Mouse (Mus musculus) midbrain, postnatal 0 days (tissue): ENCODE measurements around the gene Nup107. TPM values are rescaled to one million over a fixed set of nuclear protein-coding genes. Genes with fewer than 3 reads are reported as not detected.
"Not testable (repeated sequence)": the region's sequence is repeated elsewhere in the genome, so short reads cannot be mapped to it uniquely, and the experiment has no call there.

Experiments
- ATAC-seq: fragments of 200-750 bp; cut with Nextera tagmentation; 2 replicates; pipeline ENCODE4 v1.8.0; 2017; ENCODE audit warnings: moderate number of reproducible peaks, mild to moderate bottlenecking, moderate TSS enrichment, moderate library complexity; ENCODE audit not compliant: low FRiP score
- DNase-seq: peaks from one replicate; pipeline ENCODE4 v3.0.0-alpha.2; 2015; ENCODE audit warnings: low spot score
- H3K27ac ChIP-seq: fragments of 300-500 bp; sonication (generic); 2 replicates; pipeline ENCODE4 v1.5.1; 2014; ENCODE audit warnings: low read depth, mild to moderate bottlenecking, low read length, mixed read lengths
- H3K27me3 ChIP-seq: fragments of 300-500 bp; sonication (generic); 2 replicates; pipeline ENCODE4 v1.6.1; 2014; ENCODE audit warnings: low read length, control low read depth, mixed read lengths; ENCODE audit not compliant: insufficient read depth
- H3K36me3 ChIP-seq: fragments of 300-500 bp; sonication (generic); 2 replicates; pipeline ENCODE4 v1.6.1; 2014; ENCODE audit warnings: low read length, control low read depth, mixed read lengths; ENCODE audit not compliant: insufficient read depth
- H3K4me1 ChIP-seq: fragments of 300-500 bp; sonication (generic); 2 replicates; pipeline ENCODE4 v1.6.1; 2014; ENCODE audit warnings: mild to moderate bottlenecking, control low read depth, antibody characterized with exemption, low read length, mixed read lengths; ENCODE audit not compliant: insufficient read depth
- H3K4me2 ChIP-seq: fragments of 300-500 bp; sonication (generic); 2 replicates; pipeline ENCODE4 v1.6.1; 2014; ENCODE audit warnings: low read depth, mild to moderate bottlenecking, low read length, mixed read lengths; ENCODE audit not compliant: poor library complexity, severe bottlenecking
- H3K4me3 ChIP-seq: fragments of 300-500 bp; sonication (generic); 2 replicates; pipeline ENCODE4 v1.5.1; 2014; ENCODE audit warnings: low read depth, mild to moderate bottlenecking, low read length, moderate library complexity
- H3K9ac ChIP-seq: fragments of 300-500 bp; sonication (generic); replicated peaks from 2 replicates; pipeline ENCODE4 v1.6.1; 2014; ENCODE audit warnings: mild to moderate bottlenecking, low read length, moderate library complexity, mixed read lengths; ENCODE audit not compliant: poor library complexity, severe bottlenecking
- H3K9me3 ChIP-seq: fragments of 300-500 bp; sonication (generic); 2 replicates; pipeline ENCODE4 v1.6.1; 2016; ENCODE audit warnings: low read length, control low read depth
- CTCF ChIP-seq: IDR thresholded peaks from 2 replicates; pipeline ENCODE4 v1.5.1; 2016; ENCODE audit warnings: antibody characterized with exemption, mild to moderate bottlenecking
- WGBS: fragments of 180-500 bp; shearing (Covaris S2); extraction: QIAGEN DNeasy Blood & Tissue Kit; methylation state at CpG from one replicate; pipeline ENCODE4 v1.1.7; 2014; 5-methylcytosine and 5-hydroxymethylcytosine counted together
- polyA plus RNA-seq: library from polyadenylated mRNA; unstranded; fragments of >200 nt; fragmentation: Nextera tagmentation; extraction: Ambion mirVana; gene quantifications from 2 replicates; pipeline ENCODE4 v1.2.1, GENCODE M21; 2015
- total RNA-seq: library from RNA; depleted of rRNA; stranded (reverse); fragments of >200 nt; gene quantifications from 2 replicates; pipeline ENCODE4 v1.2.3, GENCODE M21; 2014

Gene Nup107
- total and polyA plus RNA-seq, 2 experiments from 2014 or later, result 14.0 to 16.7 TPM

GRCm38 (mm10) chr10:117746297-117746883, 46.1 kb downstream of the Nup107 start, which contains the start of gene Slc35e3:
Slc35e3 (minus strand) TSS chr10:117746365.
- peak within 1 kb of the TSS; percentile 51; the same call in 1 of the 2 replicates for H3K27ac ChIP-seq
- H3K9me3 ChIP-seq, result no peaks in the 10 kb centered on the region
- H3K4me2 ChIP-seq, result peak within 1 kb of the TSS; percentile 61
- H3K27me3 ChIP-seq, result no peaks in the 10 kb centered on the region
- TF ChIP-seq CTCF, result no peak
- H3K4me1 ChIP-seq, result peaks cover 9% of the 10 kb centered on the region; the same call in 1 of the 2 replicates
- DNase-seq, result peak; percentile 95
- 15% methylated on average over 44 of the region's 46 CpGs for WGBS
- peak within 1 kb of the TSS; percentile 63 for H3K9ac ChIP-seq
- peak within 1 kb of the TSS; percentile 55 for H3K4me3 ChIP-seq
- H3K36me3 ChIP-seq, result peaks cover 9% of the 10 kb centered on the region
- ATAC-seq, result peak; percentile 97

GRCm38 (mm10) chr10:117745570-117746296, 46.8 kb downstream of the Nup107 start:
- H3K27ac ChIP-seq, result peak overlapping the region; percentile 51; the same call in 1 of the 2 replicates
- H3K9ac ChIP-seq, result peak overlapping the region; percentile 63
- not testable (repeated sequence) for DNase-seq, H3K4me1 ChIP-seq, H3K36me3 ChIP-seq, H3K27me3 ChIP-seq, H3K9me3 ChIP-seq
- peak overlapping the region; percentile 55 for H3K4me3 ChIP-seq
- peak overlapping the region; percentile 61 for H3K4me2 ChIP-seq
- WGBS, result under 1% methylated on average over 14 of the region's 46 CpGs
- ATAC-seq, result peak; percentile 65

DNA sequence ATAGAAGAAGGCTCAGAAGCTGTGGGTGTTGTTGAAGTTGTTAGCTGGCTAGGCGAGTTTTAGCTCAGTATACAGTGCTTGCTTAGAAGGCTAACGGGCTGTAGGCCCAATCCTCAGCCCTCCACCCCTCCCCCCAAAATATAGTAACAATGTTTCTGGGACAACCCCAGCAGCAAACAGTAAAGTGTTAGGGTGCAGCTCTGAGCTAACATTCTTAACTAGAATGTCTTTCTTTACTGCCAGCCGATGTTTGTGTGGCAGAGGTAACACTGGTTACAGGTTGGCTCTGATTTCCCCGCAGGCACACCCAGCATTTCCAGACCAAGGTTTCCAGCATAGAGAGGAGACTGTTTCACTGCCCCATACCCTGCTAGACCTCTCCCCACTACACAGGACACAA, 48.6 kb downstream of the Nup107 start:
- Histone ChIP-seq H3K27ac (no peak overlapping the region), H3K36me3 (peaks cover 17% of the 10 kb centered on the region), H3K9ac (no peak overlapping the region), H3K27me3 (no peaks in the 10 kb centered on the region), H3K4me3 (no peak overlapping the region), H3K4me1 (peaks cover 9% of the 10 kb centered on the region; the same call in 1 of the 2 replicates), H3K9me3 (no peaks in the 10 kb centered on the region), H3K4me2 (peak overlapping the region; percentile 61; the same call in 1 of the 2 replicates)
- 80% methylated on average over 4 of the region's 4 CpGs for WGBS
- ATAC-seq, result no peak
- no peak for TF ChIP-seq CTCF
- no peak for DNase-seq

GRCm38 (mm10) chr10:117743182-117743581, 49.3 kb downstream of the Nup107 start:
- Histone ChIP-seq H3K27me3 (no peaks in the 10 kb centered on the region), H3K9ac (no peak overlapping the region), H3K4me2 (no peak overlapping the region), H3K4me1 (peaks cover 9% of the 10 kb centered on the region; the same call in 1 of the 2 replicates), H3K9me3 (no peaks in the 10 kb centered on the region), H3K4me3 (no peak overlapping the region), H3K36me3 (peaks cover 22% of the 10 kb centered on the region), H3K27ac (no peak overlapping the region)
- no peak for DNase-seq
- ATAC-seq, result no peak
- WGBS, result 89% methylated on average over 2 of the region's 2 CpGs
- TF ChIP-seq CTCF, result no peak

DNA sequence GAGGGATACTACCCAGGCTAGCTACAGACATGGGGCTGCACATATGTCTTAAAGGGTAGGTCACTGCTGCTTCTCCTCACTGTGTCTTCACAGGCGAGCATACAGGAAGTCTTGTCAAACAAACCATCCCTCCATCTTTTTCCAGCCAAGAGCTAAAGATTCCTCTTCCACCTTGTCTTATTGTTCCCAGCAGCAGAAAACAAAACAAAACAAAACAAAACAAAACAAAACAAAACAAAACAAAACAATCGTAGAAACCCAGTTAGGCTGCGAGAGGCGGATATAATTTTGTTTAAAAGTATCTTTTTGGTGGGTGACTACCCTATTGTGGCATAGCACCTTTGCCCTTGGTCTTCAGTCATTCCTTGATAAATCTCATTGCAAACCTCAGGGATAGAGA, 49.9 kb downstream of the Nup107 start:
- H3K4me2 ChIP-seq, result no peak overlapping the region
- WGBS, result 95% methylated on average over 4 of the region's 4 CpGs
- DNase-seq, result no peak
- no peaks in the 10 kb centered on the region for H3K27me3 ChIP-seq
- TF ChIP-seq CTCF, result no peak
- no peaks in the 10 kb centered on the region for H3K9me3 ChIP-seq
- peaks cover 25% of the 10 kb centered on the region for H3K36me3 ChIP-seq
- H3K4me3 ChIP-seq, result no peak overlapping the region
- peaks cover 9% of the 10 kb centered on the region; the same call in 1 of the 2 replicates for H3K4me1 ChIP-seq
- no peak overlapping the region for H3K9ac ChIP-seq
- no peak for ATAC-seq
- no peak overlapping the region for H3K27ac ChIP-seq
